In the genomic region with DNA sequence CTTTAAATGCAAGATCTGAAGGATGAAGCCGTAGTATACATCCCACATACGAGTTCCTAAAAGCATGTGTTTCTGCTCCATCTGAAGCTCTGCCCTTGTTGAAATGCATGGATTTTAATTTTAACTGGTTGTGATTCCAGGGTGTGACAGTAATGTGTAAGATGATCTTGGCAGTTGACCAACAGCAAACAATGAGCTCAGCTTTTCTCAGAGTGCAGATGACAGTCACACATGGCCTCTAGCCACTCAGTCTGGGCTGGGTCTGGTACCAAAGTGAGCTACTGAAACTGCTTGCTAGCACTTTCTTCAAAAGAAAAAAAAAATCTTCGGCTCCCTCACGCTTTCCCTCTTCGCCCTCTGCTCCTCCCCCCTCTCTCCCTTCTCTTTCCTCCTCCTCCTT, we compare ENCODE assay signal across 17 mouse cellular contexts.
DNase-seq lines count a peak whose midpoint lies in the region; ATAC-seq and TF ChIP-seq lines count a peak whose summit lies in the region.
"Had no signal": no experiment of that assay in that cellular context is flagged by ENCODE, and none has a peak within 500 bp of the region (broad histone marks: within the 10 kb centered on the region; RNA-seq: fewer than 3 reads in every experiment).

No protein-coding gene starts in this region.

- no peak overlapping the region for H3K27ac ChIP-seq in limb, embryonic 14.5 days (replicated peaks; ENCODE audit: low read depth, low read length)
- no peak overlapping the region for H3K27ac ChIP-seq in limb, embryonic 10.5 days
- H3K27ac ChIP-seq: embryonic facial prominence, embryonic 12.5 days; forebrain, embryonic 12.5 days; neural tube, embryonic 13.5 days had no signal

- H3K9ac ChIP-seq in limb, embryonic 14.5 days (ENCODE audit: low read depth, low read length, severe bottlenecking) = no peak overlapping the region
- H3K9ac ChIP-seq: embryonic facial prominence, embryonic 12.5 days; forebrain, embryonic 12.5 days; neural tube, embryonic 13.5 days had no signal

- no peak overlapping the region for H3K4me2 ChIP-seq in limb, embryonic 14.5 days (replicated peaks; ENCODE audit: low read depth, low read length, severe bottlenecking)
- H3K4me2 ChIP-seq: embryonic facial prominence, embryonic 12.5 days; forebrain, embryonic 12.5 days; neural tube, embryonic 13.5 days had no signal

- no peak for TF ChIP-seq CTCF in brain, embryonic 14.5 days (IDR thresholded peaks at IDR 0.05; ENCODE audit: borderline replicate concordance, extremely low read depth, insufficient read depth, insufficient read length)

- H3K9me3 ChIP-seq in limb, embryonic 14.5 days (ENCODE audit: control insufficient read depth, low read length) = no peaks in the 10 kb centered on the region
- H3K9me3 ChIP-seq in limb, embryonic 10.5 days (replicated peaks) = no peaks in the 10 kb centered on the region
- H3K9me3 ChIP-seq: embryonic facial prominence, embryonic 12.5 days; forebrain, embryonic 12.5 days; megakaryocyte, embryonic 14.5 days; neural tube, embryonic 13.5 days had no signal

- WGBS in limb, embryonic 14.5 days = 66% methylated on average over 5 of the region's 5 CpGs
- 78% methylated on average over 5 of the region's 5 CpGs for WGBS in limb, embryonic 10.5 days

- TF ChIP-seq POLR2A in limb, embryonic 14.5 days (IDR thresholded peaks at IDR 0.05; ENCODE audit: borderline replicate concordance, extremely low read depth, insufficient read depth, insufficient read length) = no peak
- no peak for TF ChIP-seq POLR2A in brain, embryonic 14.5 days (IDR thresholded peaks at IDR 0.05; ENCODE audit: borderline replicate concordance, extremely low read depth, insufficient read depth, insufficient read length, poor library complexity, severe bottlenecking)

- peak; percentile 15 to 41 for DNase-seq in frontal cortex, postnatal 36 days (ENCODE audit: low spot score in 2 of 2)
- DNase-seq in frontal cortex, postnatal 25 days (ENCODE audit: low spot score in 2 of 2) = no peak
- DNase-seq in limb, embryonic 14.5 days (ENCODE audit: low spot score) = peak; percentile 44
- DNase-seq in limb, embryonic 10.5 days (ENCODE audit: low spot score) = no peak
- DNase-seq in brain, embryonic 14.5 days (ENCODE audit: low read depth) = peak; percentile 64
- DNase-seq in cerebellum, postnatal 25 days = peak; percentile 32 to 54
- no peak for DNase-seq in urinary bladder, postnatal 25 days (ENCODE audit: low spot score)
- DNase-seq: adrenal gland, postnatal 36 days; heart, postnatal 14 days; kidney, adult 8-10 months; liver; lung, adult 2 months had no signal

- no peak overlapping the region for H3K4me3 ChIP-seq in limb, embryonic 14.5 days (replicated peaks; ENCODE audit: low read length)
- no peak overlapping the region for H3K4me3 ChIP-seq in limb, embryonic 10.5 days
- H3K4me3 ChIP-seq: embryonic facial prominence, embryonic 12.5 days; forebrain, embryonic 12.5 days; megakaryocyte, embryonic 14.5 days; neural tube, embryonic 13.5 days had no signal

- H3K36me3 ChIP-seq in limb, embryonic 14.5 days (ENCODE audit: control insufficient read depth, insufficient read depth, low read length) = no peaks in the 10 kb centered on the region
- H3K36me3 ChIP-seq in limb, embryonic 10.5 days = no peaks in the 10 kb centered on the region
- H3K36me3 ChIP-seq: embryonic facial prominence, embryonic 12.5 days; forebrain, embryonic 12.5 days; neural tube, embryonic 13.5 days had no signal

- no peak for ATAC-seq in limb, embryonic 14.5 days (ENCODE audit: low FRiP score, low read depth)
- ATAC-seq: activated CD4-positive, CD25-positive, alpha-beta regulatory T cell, adult 4 months had no signal

- no peaks in the 10 kb centered on the region for H3K27me3 ChIP-seq in limb, embryonic 14.5 days (ENCODE audit: control insufficient read depth, insufficient read depth, low read length)
- H3K27me3 ChIP-seq in limb, embryonic 10.5 days (ENCODE audit: low read depth, poor library complexity, severe bottlenecking) = no peaks in the 10 kb centered on the region
- H3K27me3 ChIP-seq: embryonic facial prominence, embryonic 12.5 days; forebrain, embryonic 12.5 days; megakaryocyte, embryonic 14.5 days; neural tube, embryonic 13.5 days had no signal

- H3K4me1 ChIP-seq in limb, embryonic 14.5 days (ENCODE audit: control insufficient read depth, insufficient read depth, low read length) = no peaks in the 10 kb centered on the region
- H3K4me1 ChIP-seq in limb, embryonic 10.5 days = no peaks in the 10 kb centered on the region
- H3K4me1 ChIP-seq: forebrain, embryonic 12.5 days; megakaryocyte, embryonic 14.5 days; neural tube, embryonic 13.5 days had no signal

Comparison
In these comparisons a context has a peak if more than half of its experiments do, and no peak if none do; other contexts are left out.
1. DNase-seq: peak in frontal cortex, postnatal 36 days (2 of 2), limb, embryonic 14.5 days (single experiment), brain, embryonic 14.5 days (single experiment) and cerebellum, postnatal 25 days (2 of 2); none in frontal cortex, postnatal 25 days (0 of 2), limb, embryonic 10.5 days (single experiment) and urinary bladder, postnatal 25 days (single experiment).